Mouse (Mus musculus) lung, postnatal 0 days (tissue): Measurements from ENCODE around the gene Cacna2d1.

ENCODE experiments used
- CTCF ChIP-seq: IDR thresholded peaks from 2 replicates; pipeline ENCODE4 v1.5.1; 2016; ENCODE audit warnings: antibody characterized with exemption, mild to moderate bottlenecking
- EP300 ChIP-seq: IDR thresholded peaks from 2 replicates; pipeline ENCODE4 v1.6.1; 2016; ENCODE audit warnings: antibody characterized with exemption, mild to moderate bottlenecking, control low read depth

- TF ChIP-seq CTCF (no peak), EP300 (no peak)
Measured at GRCm38 (mm10) chr5:15982573-15982972, 48.1 kb downstream of the Cacna2d1 start.
